Mouse (Mus musculus): ENCODE data around the gene Bmp5. TPM values are rescaled to one million over a fixed set of nuclear protein-coding genes. Genes with fewer than 3 reads are reported as not detected.

The Bmp5 gene
- polyA plus RNA-seq, 1 experiment, result not detected

GRCm38 (mm10) chr9:75840841-75841240 is 65.7 kb downstream of the Bmp5 start:
- no peak overlapping the region for H3K4me3 ChIP-seq
- no peaks in the 10 kb centered on the region for H3K79me2 ChIP-seq (ENCODE audit: control insufficient read depth, insufficient read depth)
- H3K4me2 ChIP-seq (ENCODE audit: low read depth), result no peak overlapping the region
- no peaks in the 10 kb centered on the region for H3K27me3 ChIP-seq (ENCODE audit: control insufficient read depth, insufficient read depth, insufficient read length)
- TF ChIP-seq MAX (IDR thresholded peaks at IDR 0.05; ENCODE audit: low read depth) (no peak), E2F4 (IDR thresholded peaks at IDR 0.05; ENCODE audit: insufficient read depth) (no peak), REST (IDR thresholded peaks at IDR 0.05; ENCODE audit: insufficient read depth, insufficient read length) (no peak), POLR2A (IDR thresholded peaks at IDR 0.05; ENCODE audit: insufficient read length, low read depth) (no peak), CEBPB (IDR thresholded peaks at IDR 0.05; ENCODE audit: insufficient read depth, poor library complexity, severe bottlenecking) (no peak), USF1 (IDR thresholded peaks at IDR 0.05; ENCODE audit: low read depth) (no peak), POLR2AphosphoS2 (IDR thresholded peaks at IDR 0.05; ENCODE audit: insufficient read length, low read depth) (no peak), SRF (IDR thresholded peaks at IDR 0.05; ENCODE audit: control insufficient read depth, insufficient read length, low read depth) (no peak), TCF3 (IDR thresholded peaks at IDR 0.05; ENCODE audit: insufficient read length, low read depth) (no peak), MYOG (IDR thresholded peaks at IDR 0.05; ENCODE audit: control insufficient read depth in 1 of 3, insufficient read depth in 1 of 3, insufficient read length in 2 of 3, low read depth in 2 of 3) (no peak), MYOD1 (IDR thresholded peaks at IDR 0.05; ENCODE audit: control insufficient read depth in 1 of 3, insufficient read length in 2 of 3, low read depth in 2 of 3) (no peak), TCF12 (IDR thresholded peaks at IDR 0.05; ENCODE audit: insufficient read depth, poor library complexity, severe bottlenecking) (no peak)
- no peaks in the 10 kb centered on the region for H3K36me3 ChIP-seq (ENCODE audit: control insufficient read depth, insufficient read depth)
- no peak overlapping the region for H3ac ChIP-seq (ENCODE audit: control insufficient read depth, insufficient read length)

GRCm38 (mm10) chr9:75846010-75846409 is 70.8 kb downstream of the Bmp5 start:
- no peaks in the 10 kb centered on the region for H3K27me3 ChIP-seq (ENCODE audit: control insufficient read depth, insufficient read depth, insufficient read length)
- H3K4me2 ChIP-seq (ENCODE audit: low read depth), result no peak overlapping the region
- no peaks in the 10 kb centered on the region for H3K36me3 ChIP-seq (ENCODE audit: control insufficient read depth, insufficient read depth)
- no peak for TF ChIP-seq POLR2A (IDR thresholded peaks at IDR 0.05; ENCODE audit: insufficient read length, low read depth)
- no peak for TF ChIP-seq SRF (IDR thresholded peaks at IDR 0.05; ENCODE audit: control insufficient read depth, insufficient read length, low read depth)
- no peak for TF ChIP-seq E2F4 (IDR thresholded peaks at IDR 0.05; ENCODE audit: insufficient read depth)
- TF ChIP-seq TCF12 (IDR thresholded peaks at IDR 0.05; ENCODE audit: insufficient read depth, poor library complexity, severe bottlenecking), result no peak
- TF ChIP-seq POLR2AphosphoS2 (IDR thresholded peaks at IDR 0.05; ENCODE audit: insufficient read length, low read depth), result no peak
- no peak for TF ChIP-seq REST (IDR thresholded peaks at IDR 0.05; ENCODE audit: insufficient read depth, insufficient read length)
- no peak for TF ChIP-seq MYOD1 (IDR thresholded peaks at IDR 0.05; ENCODE audit: control insufficient read depth in 1 of 3, insufficient read length in 2 of 3, low read depth in 2 of 3)
- no peak for TF ChIP-seq CEBPB (IDR thresholded peaks at IDR 0.05; ENCODE audit: insufficient read depth, poor library complexity, severe bottlenecking)
- no peak for TF ChIP-seq USF1 (IDR thresholded peaks at IDR 0.05; ENCODE audit: low read depth)
- H3ac ChIP-seq (ENCODE audit: control insufficient read depth, insufficient read length), result no peak overlapping the region
- H3K4me3 ChIP-seq, result no peak overlapping the region
- no peaks in the 10 kb centered on the region for H3K79me2 ChIP-seq (ENCODE audit: control insufficient read depth, insufficient read depth)

GRCm38 (mm10) chr9:75850670-75851228 is 75.6 kb downstream of the Bmp5 start:
- Histone ChIP-seq H3K27me3 (ENCODE audit: control insufficient read depth, insufficient read depth, insufficient read length) (no peaks in the 10 kb centered on the region), H3K79me2 (ENCODE audit: control insufficient read depth, insufficient read depth) (no peaks in the 10 kb centered on the region), H3K4me3 (no peak overlapping the region), H3K36me3 (ENCODE audit: control insufficient read depth, insufficient read depth) (no peaks in the 10 kb centered on the region), H3K4me2 (ENCODE audit: low read depth) (no peak overlapping the region), H3ac (ENCODE audit: control insufficient read depth, insufficient read length) (no peak overlapping the region)
- TF ChIP-seq SRF (IDR thresholded peaks at IDR 0.05; ENCODE audit: control insufficient read depth, insufficient read length, low read depth), result no peak
- TF ChIP-seq POLR2AphosphoS2 (IDR thresholded peaks at IDR 0.05; ENCODE audit: insufficient read length, low read depth), result no peak
- TF ChIP-seq MYOG (IDR thresholded peaks at IDR 0.05; ENCODE audit: control insufficient read depth in 1 of 3, insufficient read depth in 1 of 3, insufficient read length in 2 of 3, low read depth in 2 of 3), result no peak
- no peak for TF ChIP-seq CEBPB (IDR thresholded peaks at IDR 0.05; ENCODE audit: insufficient read depth, poor library complexity, severe bottlenecking)
- no peak for TF ChIP-seq E2F4 (IDR thresholded peaks at IDR 0.05; ENCODE audit: insufficient read depth)
- TF ChIP-seq MAX (IDR thresholded peaks at IDR 0.05; ENCODE audit: low read depth), result no peak
- TF ChIP-seq REST (IDR thresholded peaks at IDR 0.05; ENCODE audit: insufficient read depth, insufficient read length), result no peak
- TF ChIP-seq TCF3 (IDR thresholded peaks at IDR 0.05; ENCODE audit: insufficient read length, low read depth), result no peak
- no peak for TF ChIP-seq POLR2A (IDR thresholded peaks at IDR 0.05; ENCODE audit: insufficient read length, low read depth)
- TF ChIP-seq TCF12 (IDR thresholded peaks at IDR 0.05; ENCODE audit: insufficient read depth, poor library complexity, severe bottlenecking), result no peak
- TF ChIP-seq MYOD1 (IDR thresholded peaks at IDR 0.05; ENCODE audit: control insufficient read depth in 1 of 3, insufficient read length in 2 of 3, low read depth in 2 of 3), result no peak
- TF ChIP-seq USF1 (IDR thresholded peaks at IDR 0.05; ENCODE audit: low read depth), result no peak

GRCm38 (mm10) chr9:75858161-75858560 is 83.0 kb downstream of the Bmp5 start:
- H3ac ChIP-seq (ENCODE audit: control insufficient read depth, insufficient read length), result no peak overlapping the region
- TF ChIP-seq E2F4 (IDR thresholded peaks at IDR 0.05; ENCODE audit: insufficient read depth) (no peak), MYOG (IDR thresholded peaks at IDR 0.05; ENCODE audit: control insufficient read depth in 1 of 3, insufficient read depth in 1 of 3, insufficient read length in 2 of 3, low read depth in 2 of 3) (no peak), CEBPB (IDR thresholded peaks at IDR 0.05; ENCODE audit: insufficient read depth, poor library complexity, severe bottlenecking) (no peak), SRF (IDR thresholded peaks at IDR 0.05; ENCODE audit: control insufficient read depth, insufficient read length, low read depth) (no peak), USF1 (IDR thresholded peaks at IDR 0.05; ENCODE audit: low read depth) (no peak)
- H3K4me3 ChIP-seq, result no peak overlapping the region
- no peaks in the 10 kb centered on the region for H3K27me3 ChIP-seq (ENCODE audit: control insufficient read depth, insufficient read depth, insufficient read length)
- peak overlapping the region; percentile 21 for H3K4me2 ChIP-seq (ENCODE audit: low read depth)
- H3K79me2 ChIP-seq (ENCODE audit: control insufficient read depth, insufficient read depth), result no peaks in the 10 kb centered on the region
- H3K36me3 ChIP-seq (ENCODE audit: control insufficient read depth, insufficient read depth), result no peaks in the 10 kb centered on the region

GRCm38 (mm10) chr9:75858939-75859338 is 83.8 kb downstream of the Bmp5 start:
- Histone ChIP-seq H3K79me2 (ENCODE audit: control insufficient read depth, insufficient read depth) (no peaks in the 10 kb centered on the region), H3K4me2 (ENCODE audit: low read depth) (no peak overlapping the region), H3K36me3 (ENCODE audit: control insufficient read depth, insufficient read depth) (no peaks in the 10 kb centered on the region), H3K27me3 (ENCODE audit: control insufficient read depth, insufficient read depth, insufficient read length) (no peaks in the 10 kb centered on the region), H3K4me3 (no peak overlapping the region), H3ac (ENCODE audit: control insufficient read depth, insufficient read length) (no peak overlapping the region)
- no peak for TF ChIP-seq POLR2A (IDR thresholded peaks at IDR 0.05; ENCODE audit: insufficient read length, low read depth)
- no peak for TF ChIP-seq SRF (IDR thresholded peaks at IDR 0.05; ENCODE audit: control insufficient read depth, insufficient read length, low read depth)
- no peak for TF ChIP-seq REST (IDR thresholded peaks at IDR 0.05; ENCODE audit: insufficient read depth, insufficient read length)
- TF ChIP-seq TCF3 (IDR thresholded peaks at IDR 0.05; ENCODE audit: insufficient read length, low read depth), result no peak
- no peak for TF ChIP-seq MAX (IDR thresholded peaks at IDR 0.05; ENCODE audit: low read depth)
- TF ChIP-seq TCF12 (IDR thresholded peaks at IDR 0.05; ENCODE audit: insufficient read depth, poor library complexity, severe bottlenecking), result no peak
- no peak for TF ChIP-seq POLR2AphosphoS2 (IDR thresholded peaks at IDR 0.05; ENCODE audit: insufficient read length, low read depth)
- no peak for TF ChIP-seq MYOD1 (IDR thresholded peaks at IDR 0.05; ENCODE audit: control insufficient read depth in 1 of 3, insufficient read length in 2 of 3, low read depth in 2 of 3)
- TF ChIP-seq USF1 (IDR thresholded peaks at IDR 0.05; ENCODE audit: low read depth), result no peak
- TF ChIP-seq MYOG (IDR thresholded peaks at IDR 0.05; ENCODE audit: control insufficient read depth in 1 of 3, insufficient read depth in 1 of 3, insufficient read length in 2 of 3, low read depth in 2 of 3), result no peak

Data from myocyte (in vitro differentiated cells).